Mouse (Mus musculus): ENCODE data around the gene Hoxd8.

The Hoxd8 gene

DNA sequence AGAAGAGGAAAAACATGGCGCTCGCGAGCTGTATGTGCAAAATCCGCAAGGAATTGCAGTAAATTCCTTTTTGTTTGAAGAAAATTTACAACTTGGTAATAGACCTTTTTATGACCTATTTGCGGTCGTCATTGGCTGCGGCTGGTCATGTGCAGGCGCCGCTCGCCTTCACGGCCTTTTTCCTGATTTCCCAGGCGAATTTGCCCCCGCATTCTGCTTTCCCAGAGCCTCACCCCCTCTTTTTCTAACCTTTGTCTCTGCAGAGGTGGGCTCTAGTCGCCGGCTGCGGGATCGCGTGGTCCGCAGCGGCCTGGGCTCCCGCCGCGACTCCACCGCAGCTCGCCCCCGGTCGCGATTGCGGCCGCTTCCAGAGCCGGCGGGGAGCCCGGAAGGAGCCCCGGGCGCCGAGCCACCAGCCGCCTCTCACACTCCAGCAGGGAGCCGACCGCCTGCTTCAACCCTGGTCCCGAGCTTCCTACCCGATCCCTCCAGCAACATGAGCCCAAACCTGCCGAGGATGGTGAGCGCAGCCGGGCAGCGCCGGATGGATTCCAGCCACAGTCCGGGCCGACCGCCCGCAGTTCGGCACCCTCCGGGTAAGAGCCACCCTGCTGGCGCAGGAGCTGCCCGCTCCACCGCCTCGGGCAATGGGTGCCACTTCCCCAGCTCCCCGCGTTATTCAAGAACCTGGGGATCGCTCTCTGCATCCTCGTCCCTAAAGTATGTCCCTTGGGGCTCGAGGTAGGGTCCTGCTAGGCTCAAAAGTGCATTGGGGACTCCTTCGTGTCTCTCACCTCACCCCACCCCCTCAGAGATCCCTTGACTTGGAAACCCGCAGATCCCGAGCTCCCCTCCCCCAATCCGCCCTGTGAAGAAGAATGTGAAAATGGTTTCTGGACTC is 7.6 kb downstream of the Hoxd8 start, which contains the start of the genes Hoxd3 and Hoxd4:
Hoxd3 (plus strand) TSS at position 207 of the 901 bp plus-strand sequence.
Hoxd4 (plus strand) TSS at position 209 of the 901 bp plus-strand sequence.
- no peak for ATAC-seq (ENCODE audit: insufficient number of reproducible peaks, low FRiP score, low TSS enrichment)

DNA sequence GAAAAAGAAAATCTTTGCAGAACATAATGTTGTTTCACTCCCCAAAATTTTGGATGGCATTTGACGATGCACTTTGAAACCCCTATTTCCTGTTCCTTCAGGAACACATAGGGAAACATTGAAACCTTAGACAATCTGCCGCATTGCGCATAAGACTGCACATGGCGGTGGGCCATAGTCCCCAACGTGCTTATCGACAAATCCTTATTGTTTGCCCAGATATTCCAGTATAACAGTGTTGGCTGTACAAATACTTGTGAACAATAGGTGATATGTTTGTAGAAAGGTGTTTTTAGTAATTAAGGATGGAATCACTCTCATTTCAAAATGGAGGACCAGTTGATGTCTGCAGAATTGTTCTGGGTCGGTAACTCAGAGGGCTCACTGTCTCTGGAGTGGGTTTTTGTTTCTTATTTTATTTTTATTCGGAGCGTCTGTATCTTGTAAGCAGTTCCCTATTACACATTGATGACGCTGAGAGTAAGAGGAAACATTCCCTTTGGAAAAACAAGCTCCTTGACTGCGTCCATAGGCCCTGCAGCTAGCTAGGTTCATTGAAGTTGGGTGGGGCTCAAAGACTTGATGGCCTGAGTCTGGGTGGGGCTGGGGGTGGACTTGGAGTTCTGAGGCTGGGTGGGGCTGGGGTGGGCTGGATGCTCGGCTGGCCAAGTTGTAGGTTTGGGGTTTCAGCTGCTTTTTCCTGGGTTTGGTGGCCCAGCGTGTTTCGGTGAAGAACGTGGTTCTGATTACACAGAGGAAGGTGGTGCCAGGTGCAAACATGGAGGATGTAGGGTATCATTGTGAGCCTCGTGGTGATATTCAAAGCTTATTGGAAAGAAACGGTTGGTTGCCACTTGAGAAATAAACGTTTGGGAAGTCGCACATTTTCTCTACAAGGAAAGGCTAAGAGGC is 9.1 kb downstream of the Hoxd8 start:
- ATAC-seq (ENCODE audit: insufficient number of reproducible peaks, low FRiP score, low TSS enrichment) = no peak

DNA sequence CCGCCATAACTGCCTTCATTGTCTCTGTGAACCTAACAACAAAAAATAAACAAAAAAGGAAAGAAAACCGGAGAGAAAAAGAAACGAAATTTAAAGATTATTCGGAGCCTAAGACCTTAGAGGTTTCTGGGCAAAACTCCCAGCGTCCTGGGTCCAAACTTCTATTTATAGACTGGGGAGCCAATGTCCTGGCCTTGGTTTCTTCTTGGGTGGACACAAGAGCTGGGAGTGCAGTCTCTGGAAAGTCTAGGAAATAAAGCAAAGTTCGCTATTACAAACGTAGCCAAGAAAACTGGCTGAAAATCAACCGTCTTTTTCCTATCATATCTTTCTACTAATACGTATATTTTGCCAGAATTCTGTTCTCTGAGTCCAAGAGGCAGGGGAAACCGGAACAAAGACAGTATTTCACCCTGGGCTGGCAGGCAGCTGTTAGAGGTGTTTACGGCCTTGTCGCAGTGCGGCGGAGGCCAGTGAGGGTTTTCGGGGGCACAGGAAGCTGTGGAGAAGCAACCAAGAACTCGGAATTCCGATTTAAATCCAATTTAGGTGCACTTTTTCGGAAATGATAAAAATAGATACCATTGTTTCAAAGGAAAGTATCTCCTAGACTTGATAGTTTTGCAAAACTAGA is 9.9 kb downstream of the Hoxd8 start:
- ATAC-seq (ENCODE audit: insufficient number of reproducible peaks, low FRiP score, low TSS enrichment) = no peak

DNA sequence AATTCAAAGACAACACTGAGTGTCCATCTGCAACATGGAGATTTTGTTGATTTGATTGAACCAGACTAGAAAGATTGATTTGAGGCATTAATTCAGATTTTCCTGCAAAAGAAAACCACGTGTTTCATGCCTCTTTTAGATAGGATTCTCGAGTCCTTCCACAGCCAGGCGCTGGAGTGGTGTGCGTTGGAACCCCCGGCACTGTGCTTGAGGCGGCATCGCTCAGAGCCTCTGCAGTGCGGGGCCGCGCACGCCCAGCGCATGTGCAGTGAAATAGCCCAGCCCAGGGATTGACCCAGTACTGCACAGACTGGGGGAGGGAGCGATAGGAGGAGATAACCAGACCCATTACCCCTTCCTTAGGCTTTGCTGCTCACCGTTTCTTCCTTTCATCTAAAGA is 10.5 kb downstream of the Hoxd8 start:
- ATAC-seq (ENCODE audit: insufficient number of reproducible peaks, low FRiP score, low TSS enrichment) = no peak

DNA sequence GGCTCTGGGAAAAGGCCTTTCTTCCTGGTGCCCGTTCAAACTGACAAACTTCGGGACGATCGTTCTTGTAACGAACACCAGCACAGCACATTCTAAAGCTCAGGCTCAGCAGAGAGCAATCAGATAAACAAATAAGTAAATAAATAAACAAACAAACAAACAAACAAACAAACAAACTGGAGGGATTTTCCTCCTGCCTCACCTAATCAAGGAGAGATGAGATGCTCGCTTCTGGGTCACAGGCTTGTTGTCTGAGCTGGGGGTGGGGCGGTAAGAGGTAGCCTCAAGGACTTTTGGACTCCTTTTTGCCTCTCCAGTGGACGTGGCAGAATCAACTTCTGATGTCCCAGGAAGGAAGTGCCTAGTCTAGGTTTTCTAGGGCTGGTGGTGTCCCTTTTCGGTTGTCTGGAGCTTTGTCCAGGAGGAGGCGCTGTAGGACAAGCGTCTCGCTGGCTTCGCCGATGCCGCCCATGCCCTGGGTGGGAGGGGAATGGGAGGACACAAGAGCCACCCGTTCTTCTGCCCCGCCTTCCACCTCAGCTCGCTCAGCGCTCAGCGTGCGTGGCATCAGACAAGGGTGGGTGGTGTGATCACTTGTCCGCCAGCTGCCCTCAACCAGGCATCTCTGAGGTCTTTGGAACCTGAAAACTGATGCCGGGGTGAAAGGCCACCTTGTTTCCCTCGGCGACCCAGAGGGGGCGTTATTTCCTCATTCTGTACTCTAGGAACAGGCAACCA is 11.3 kb downstream of the Hoxd8 start:
- no peak for ATAC-seq (ENCODE audit: insufficient number of reproducible peaks, low FRiP score, low TSS enrichment)

DNA sequence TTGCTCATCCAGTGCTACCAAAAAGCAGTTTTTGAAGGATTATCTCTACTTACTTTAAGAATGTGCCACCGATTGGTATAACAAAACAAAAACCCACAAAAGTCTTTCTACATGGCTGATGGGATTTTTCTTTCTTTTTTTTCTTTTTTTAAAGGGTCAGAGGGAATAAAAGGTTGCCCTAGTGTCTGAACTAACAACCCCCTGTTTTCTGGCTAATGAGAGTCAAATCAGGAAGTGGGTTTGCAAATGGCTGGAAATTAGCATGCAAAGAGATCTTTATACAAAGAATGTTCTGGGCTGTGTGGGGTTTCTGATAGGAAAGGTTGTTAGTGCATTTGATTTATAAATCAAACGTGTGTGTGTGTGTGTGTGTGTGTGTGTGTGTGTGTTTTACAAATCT is 16.0 kb downstream of the Hoxd8 start:
- no peak for ATAC-seq (ENCODE audit: insufficient number of reproducible peaks, low FRiP score, low TSS enrichment)

DNA sequence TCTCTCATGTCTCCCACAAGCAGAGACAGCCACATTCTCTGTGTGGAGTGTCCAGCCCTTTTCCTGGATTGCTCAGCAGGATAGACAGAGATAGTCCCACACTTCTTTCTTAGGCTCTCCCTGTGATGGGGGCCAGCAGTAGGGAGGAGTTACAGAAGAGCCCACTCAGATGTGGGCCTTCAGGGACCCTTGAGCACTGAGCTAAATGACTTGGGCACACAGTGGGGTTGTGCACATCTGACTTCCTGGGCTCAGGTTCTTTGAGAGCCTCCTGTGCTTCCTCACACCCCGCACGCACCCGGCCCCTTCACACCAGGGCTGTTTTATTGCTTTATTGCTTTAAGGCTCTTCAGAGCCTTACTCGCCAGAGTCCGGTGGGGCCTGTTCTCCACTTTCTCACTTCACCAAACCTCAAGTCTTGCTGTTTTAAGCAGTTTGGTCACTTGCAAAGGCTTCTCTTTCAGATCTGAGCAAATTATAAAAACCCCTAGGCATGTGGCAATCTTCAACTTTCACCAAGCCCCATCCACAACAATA is 16.6 kb downstream of the Hoxd8 start:
- no peak for ATAC-seq (ENCODE audit: insufficient number of reproducible peaks, low FRiP score, low TSS enrichment)

DNA sequence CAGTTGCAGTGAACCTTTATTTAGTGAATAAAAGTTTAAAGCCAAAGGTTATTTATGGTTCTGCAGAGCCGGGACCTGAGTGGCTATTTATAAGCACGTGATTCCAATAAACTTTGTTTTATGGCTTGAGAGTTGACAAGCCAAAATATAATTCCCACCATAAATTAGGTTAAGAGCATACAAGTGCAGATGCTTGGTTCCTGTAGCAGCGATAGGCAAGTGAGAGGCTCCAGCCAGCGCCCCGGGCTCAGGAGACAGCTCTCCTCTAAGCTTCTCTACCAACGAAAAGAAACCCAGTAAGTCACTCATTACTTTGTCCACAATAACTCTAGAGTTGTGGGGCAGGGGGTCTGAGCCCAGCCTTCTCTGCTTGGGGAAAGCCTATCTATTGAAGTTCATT is 17.5 kb downstream of the Hoxd8 start:
- ATAC-seq (ENCODE audit: insufficient number of reproducible peaks, low FRiP score, low TSS enrichment) = no peak

DNA sequence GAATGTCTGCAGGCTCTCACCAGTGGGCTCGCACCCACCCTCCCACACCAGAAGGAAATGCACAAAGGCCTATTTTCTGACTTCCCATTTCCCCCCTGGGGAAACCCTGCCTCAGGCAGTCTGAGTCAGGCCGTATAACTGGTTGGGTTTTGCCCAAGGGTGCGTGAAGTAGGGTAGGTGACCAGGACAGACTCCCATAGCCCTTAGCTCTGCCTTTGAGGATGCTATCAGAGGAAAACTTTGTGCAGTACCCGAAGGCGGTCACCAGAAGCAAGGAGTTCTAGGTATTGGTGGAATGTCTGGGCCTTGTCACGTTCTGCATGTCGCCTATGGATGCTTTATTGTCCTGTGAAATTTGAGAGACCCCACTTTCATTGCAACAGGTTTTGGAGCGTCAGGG is 18.5 kb downstream of the Hoxd8 start:
- no peak for ATAC-seq (ENCODE audit: insufficient number of reproducible peaks, low FRiP score, low TSS enrichment)

DNA sequence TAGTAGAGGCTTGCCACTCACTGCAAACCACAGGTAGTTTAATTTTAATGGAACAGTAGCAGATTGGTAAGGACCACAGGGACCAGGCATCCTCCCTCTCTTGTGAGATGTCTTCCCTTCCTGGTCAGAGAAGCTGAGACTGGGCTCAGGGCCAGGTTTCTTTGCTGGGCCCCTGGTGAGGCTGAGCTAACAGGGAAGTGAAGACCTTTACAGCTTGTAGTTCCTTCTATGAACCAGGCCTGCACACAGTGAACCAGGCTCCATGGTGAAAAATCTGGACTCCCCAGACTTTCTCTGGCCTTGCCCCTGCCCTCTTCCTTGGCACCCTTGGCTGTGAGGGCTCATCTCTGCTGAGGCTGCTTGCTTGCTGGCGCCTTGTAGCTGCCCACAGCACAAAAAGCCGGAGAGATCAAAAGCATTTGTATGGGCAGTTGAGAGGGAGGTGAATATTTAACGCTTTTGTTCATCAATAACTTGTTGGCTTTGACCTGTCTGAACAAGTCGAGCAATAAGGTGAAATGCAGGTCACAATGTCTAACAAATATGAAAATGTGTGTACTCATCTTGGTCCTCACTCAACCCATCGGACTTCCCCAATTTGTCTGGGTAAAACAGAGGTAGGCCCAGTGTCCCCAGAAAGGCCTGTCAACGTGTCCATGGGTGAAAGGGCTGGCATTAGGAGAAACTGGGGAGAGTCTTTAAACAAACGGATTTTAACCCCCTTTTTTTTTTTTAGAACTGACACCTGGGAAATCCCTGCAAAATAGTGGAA is 20.0 kb downstream of the Hoxd8 start:
- no peak for ATAC-seq (ENCODE audit: insufficient number of reproducible peaks, low FRiP score, low TSS enrichment)

DNA sequence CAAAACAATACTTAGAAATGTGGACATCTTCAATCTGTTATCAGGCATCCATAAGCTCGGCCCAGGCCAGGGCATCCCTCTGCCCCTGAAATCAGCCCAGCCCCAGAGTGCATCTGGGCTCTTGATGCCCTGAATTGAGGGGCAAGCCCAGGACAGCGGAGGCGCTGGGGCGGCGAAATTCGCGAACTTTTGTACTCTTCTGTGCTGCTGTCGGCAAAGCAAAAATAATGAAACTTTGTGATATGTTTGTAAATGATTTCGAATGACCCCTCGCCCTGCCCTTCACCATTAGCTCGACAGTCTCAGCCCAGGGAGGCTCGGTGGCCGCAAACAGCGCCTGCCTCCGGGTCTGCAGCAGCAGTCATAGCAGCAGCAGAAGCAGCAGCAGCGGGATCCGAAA is 20.8 kb downstream of the Hoxd8 start:
- ATAC-seq (ENCODE audit: insufficient number of reproducible peaks, low FRiP score, low TSS enrichment) = no peak

DNA sequence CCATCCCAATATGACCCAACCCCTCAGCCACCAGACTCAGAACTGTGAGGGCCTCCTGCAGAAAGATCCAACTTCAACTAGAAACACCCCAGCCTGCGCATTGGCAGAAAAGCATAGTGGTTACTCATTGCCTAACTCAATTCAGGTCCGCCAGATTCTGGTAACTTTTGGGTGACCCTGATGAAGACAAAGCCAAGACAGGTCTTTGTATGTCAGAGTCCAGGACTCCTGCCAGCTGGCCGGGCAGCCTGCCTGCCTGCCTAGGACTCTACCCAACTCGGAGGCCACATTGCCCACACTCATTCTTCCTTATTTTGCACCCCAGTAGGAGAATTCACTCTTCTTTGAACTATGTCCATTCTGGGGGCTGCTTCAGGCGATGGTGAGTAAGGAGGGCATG is 22.1 kb downstream of the Hoxd8 start, which contains the start of gene Gm28230:
Gm28230 (plus strand) TSS at position 178 of the 400 bp plus-strand sequence.
- no peak for ATAC-seq (ENCODE audit: insufficient number of reproducible peaks, low FRiP score, low TSS enrichment)

DNA sequence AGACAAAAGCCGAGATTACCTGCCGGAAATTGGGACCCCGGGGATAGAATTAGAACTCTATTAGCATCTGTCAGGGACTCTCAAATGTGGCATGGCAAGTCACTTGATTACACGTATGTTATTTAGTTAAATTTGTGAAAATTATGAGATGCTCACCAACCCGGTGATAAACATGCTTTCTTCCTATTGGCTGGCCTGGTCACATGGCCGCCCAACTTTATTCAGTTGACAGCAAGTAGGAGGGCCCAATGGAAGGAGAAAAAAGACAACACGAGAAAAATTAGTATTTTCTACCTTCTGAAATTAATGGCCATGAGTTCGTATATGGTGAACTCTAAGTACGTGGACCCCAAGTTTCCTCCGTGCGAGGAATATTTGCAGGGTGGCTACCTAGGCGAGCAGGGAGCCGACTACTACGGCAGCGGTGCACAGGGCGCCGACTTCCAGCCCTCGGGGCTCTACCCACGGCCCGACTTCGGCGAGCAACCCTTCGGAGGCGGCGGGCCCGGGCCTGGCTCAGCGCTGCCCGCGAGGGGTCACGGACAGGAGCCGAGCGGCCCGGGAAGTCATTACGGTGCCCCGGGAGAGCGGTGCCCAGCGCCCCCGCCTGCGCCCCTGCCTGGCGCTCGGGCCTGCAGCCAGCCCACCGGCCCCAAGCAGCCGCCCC is 22.7 kb downstream of the Hoxd8 start:
- ATAC-seq (ENCODE audit: insufficient number of reproducible peaks, low FRiP score, low TSS enrichment) = no peak

DNA sequence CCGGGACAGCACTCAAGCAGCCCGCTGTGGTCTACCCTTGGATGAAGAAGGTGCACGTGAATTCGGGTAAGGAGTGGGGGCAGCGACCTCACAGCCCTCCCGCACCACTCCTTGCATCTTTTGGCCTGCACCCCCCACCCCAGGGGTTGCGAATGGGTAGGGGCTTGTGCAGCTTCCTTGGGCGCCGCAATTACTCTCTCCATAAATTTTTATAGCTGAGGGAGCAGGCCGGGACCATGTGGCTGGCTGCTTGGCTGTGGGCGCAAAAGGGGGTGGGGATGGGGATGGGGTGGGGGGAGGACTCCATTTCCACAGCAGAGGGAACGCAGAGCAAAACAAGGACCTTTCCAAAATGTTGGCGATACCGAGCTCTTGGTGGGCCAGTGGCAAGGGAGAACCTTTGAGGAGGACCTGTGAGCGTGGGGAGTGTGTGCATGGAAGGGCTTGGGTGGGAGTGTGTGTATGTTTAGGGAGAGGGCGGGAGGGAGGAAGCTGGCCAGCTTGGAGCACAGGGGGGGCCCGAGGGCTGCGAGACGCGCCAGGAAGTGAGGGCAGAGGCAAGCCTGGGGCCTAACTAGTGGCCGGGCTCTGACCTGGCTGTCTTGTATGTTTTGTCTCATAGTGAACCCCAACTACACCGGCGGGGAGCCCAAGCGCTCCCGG is 23.4 kb downstream of the Hoxd8 start:
- ATAC-seq (ENCODE audit: insufficient number of reproducible peaks, low FRiP score, low TSS enrichment) = no peak

DNA sequence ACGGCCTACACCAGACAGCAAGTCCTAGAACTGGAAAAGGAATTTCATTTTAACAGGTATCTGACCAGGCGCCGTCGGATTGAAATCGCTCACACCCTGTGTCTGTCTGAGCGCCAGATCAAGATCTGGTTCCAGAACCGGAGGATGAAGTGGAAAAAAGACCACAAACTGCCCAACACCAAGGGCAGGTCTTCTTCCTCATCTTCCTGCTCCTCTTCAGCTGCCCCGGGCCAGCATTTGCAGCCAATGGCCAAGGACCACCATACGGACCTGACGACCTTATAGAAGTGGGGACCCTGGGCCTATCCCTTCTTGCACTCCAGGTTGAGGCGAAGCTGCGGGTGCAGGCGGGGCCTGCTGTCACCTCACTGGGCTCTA is 23.9 kb downstream of the Hoxd8 start:
- no peak for ATAC-seq (ENCODE audit: insufficient number of reproducible peaks, low FRiP score, low TSS enrichment)

DNA sequence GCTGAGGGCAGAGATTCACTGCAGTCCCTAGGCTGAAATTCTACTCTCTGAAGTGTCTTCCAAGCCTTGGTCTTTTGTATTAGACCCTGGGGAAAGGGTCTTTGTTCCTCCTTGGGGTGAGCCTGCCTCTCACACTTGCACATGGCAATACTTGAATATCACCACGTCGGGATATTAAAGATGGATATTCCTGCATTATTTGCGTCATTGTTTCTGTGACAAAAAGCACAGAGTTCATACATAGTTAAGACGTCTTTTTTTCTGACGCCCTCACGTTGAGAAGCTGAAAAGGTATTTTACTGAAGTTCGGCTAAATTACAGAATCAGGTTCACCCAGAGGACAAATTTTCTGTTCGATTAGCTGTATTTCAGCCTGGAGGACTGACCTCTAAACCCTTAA is 25.9 kb downstream of the Hoxd8 start:
- no peak for ATAC-seq (ENCODE audit: insufficient number of reproducible peaks, low FRiP score, low TSS enrichment)

DNA sequence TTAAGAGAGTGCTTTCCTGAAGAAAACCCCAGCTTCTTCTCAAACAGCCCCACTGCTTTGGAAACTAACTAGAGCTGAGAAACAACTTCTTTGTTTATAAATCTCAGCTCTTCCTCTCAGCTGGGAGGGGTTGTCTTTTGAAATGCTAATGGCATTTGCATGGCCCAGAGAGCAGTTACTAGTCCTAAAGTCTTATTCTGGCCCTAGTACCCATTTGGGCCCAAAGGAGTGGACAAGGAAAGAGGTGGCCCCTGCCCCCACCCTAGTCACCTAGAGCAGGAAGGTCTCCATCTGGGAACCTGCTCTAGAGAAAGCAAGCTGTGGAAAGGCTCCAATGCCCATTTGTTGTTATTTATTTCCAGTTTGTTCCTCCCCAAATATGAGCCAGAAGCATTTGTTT is 26.6 kb downstream of the Hoxd8 start:
- ATAC-seq (ENCODE audit: insufficient number of reproducible peaks, low FRiP score, low TSS enrichment) = no peak

Data from cerebellum, adult (tissue).